Mouse (Mus musculus): ENCODE data around the gene Otof. TPM values are rescaled to one million over a fixed set of nuclear protein-coding genes. Genes with fewer than 3 reads are reported as not detected.

Otof gene
- not detected in 2 replicates for total RNA-seq (2015; ENCODE audit: low replicate concordance)
- total RNA-seq (2017; ENCODE audit: low replicate concordance) = not detected in 2 replicates

GRCm38 (mm10) chr5:30461821-30462220, at the start of gene Otof:
TSS of gene Otof (minus strand) at chr5:30461932.
- ATAC-seq (replicated peaks; ENCODE audit: low FRiP score, poor library complexity, severe bottlenecking) = no peak

GRCm38 (mm10) chr5:30497299-30497698, 35.6 kb upstream of the Otof start:
- no peak for ATAC-seq (replicated peaks; ENCODE audit: low FRiP score, poor library complexity, severe bottlenecking)

- ATAC-seq (replicated peaks; ENCODE audit: low FRiP score, poor library complexity, severe bottlenecking) = no peak
Measured at GRCm38 (mm10) chr5:30496821-30497220, 35.1 kb upstream of the Otof start.

GRCm38 (mm10) chr5:30495288-30495687, 33.6 kb upstream of the Otof start:
- ATAC-seq (replicated peaks; ENCODE audit: low FRiP score, poor library complexity, severe bottlenecking) = no peak

DNA sequence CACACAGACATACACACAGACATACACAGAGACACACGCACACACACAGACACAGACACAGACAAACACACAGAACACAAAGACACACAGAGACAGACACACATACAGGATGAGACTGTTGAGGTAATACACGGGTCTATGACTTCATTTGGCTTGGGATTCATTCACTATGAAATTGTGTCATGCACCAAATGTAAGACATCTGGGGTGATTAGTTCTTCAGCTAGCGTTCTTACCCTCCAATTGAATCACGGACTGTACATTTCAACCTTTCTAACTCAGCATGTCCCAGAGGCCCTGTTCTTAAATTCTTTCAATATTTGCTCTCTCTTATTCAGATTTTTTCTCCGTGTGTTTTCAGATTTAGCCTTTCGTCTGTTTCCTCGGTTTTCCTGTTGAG, 32.9 kb upstream of the Otof start:
- no peak for ATAC-seq (replicated peaks; ENCODE audit: low FRiP score, poor library complexity, severe bottlenecking)

GRCm38 (mm10) chr5:30493723-30494122, 32.0 kb upstream of the Otof start:
- ATAC-seq (replicated peaks; ENCODE audit: low FRiP score, poor library complexity, severe bottlenecking) = no peak

DNA sequence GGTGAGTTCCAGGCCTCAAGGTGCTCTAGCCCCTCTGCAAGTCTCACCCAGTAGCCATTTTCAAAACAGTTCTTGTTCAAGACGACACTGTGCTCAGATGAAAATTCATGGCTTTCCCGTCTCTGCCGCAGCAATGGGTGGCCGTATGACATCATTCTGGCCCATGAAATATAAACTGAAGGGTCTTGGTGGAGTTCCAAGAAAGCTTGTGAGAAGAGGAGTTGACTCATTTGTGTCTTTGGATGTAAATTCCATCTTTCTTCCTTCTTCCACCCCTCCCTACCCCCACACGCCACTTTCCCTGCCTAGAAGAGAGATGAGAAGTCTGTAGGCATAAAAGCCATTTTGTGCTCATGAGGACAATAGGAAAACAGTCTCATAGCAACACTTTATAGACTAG, 29.1 kb upstream of the Otof start:
- no peak for ATAC-seq (replicated peaks; ENCODE audit: low FRiP score, poor library complexity, severe bottlenecking)

DNA sequence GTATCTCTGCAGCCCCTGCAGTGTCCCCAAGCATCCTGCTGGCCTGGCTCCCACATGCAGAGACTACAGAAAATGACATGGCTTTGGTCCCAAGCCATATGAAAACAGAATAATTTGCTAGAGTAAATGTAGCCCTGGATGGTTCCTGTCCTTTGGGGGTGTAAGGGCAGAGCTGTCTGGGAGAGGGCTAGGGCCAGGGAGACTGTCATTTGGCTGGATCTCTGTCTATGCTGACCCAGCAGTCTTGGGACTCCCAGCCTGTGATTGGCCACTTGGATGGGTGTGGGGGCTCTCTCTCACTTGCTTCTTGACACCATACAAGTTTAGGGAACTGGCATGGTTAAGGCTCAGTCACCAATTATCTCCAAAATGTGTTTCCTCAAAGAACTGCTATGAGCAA, 28.5 kb upstream of the Otof start:
- no peak for ATAC-seq (replicated peaks; ENCODE audit: low FRiP score, poor library complexity, severe bottlenecking)

DNA sequence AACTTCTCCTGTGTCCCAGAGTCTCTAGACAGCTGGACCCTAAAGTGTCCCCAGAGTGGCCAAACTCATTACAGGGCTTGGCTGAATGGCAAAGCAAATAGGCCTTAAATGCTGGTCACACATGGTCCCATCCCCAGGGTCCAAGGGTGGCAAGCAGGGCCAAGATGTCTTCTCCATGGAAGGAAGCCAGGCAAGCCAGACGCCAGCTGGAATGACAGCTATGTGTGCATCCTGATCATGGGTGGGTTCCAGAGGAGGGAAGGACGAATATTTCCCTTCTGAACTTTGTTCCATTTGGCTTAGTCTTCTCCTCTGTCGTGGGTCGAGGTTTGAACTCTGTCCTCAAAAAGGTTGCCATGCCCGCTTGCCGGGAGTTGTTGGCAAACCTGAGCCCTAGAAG, 23.4 kb upstream of the Otof start:
- no peak for ATAC-seq (replicated peaks; ENCODE audit: low FRiP score, poor library complexity, severe bottlenecking)

- no peak for ATAC-seq (replicated peaks; ENCODE audit: low FRiP score, poor library complexity, severe bottlenecking)
Measured at GRCm38 (mm10) chr5:30484591-30484990, 22.9 kb upstream of the Otof start.

DNA sequence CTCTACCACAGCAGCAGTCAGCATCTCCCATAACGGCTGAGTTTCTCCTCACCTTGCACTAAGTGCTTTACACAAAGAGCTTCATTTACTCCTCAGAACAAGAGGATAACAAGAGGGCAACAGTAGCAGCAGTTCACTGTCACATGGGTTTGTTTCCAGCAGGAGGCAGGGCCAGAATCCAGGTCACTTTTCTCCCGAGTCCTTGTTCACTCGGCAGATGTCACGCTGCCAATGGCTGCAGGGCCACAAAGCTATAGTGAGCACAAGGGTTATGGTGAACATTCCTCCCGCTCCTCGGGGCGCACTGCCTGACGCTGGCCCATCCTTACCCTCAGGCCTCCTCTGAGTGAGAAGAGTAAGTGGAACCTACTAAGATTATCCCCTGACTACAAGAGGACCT, 21.8 kb upstream of the Otof start:
- ATAC-seq (replicated peaks; ENCODE audit: low FRiP score, poor library complexity, severe bottlenecking) = no peak

GRCm38 (mm10) chr5:30482319-30482718, 20.6 kb upstream of the Otof start:
- 0 out of 2 replicates have a peak, but pooled peaks have one; percentile 36 for ATAC-seq (replicated peaks; ENCODE audit: low FRiP score, poor library complexity, severe bottlenecking)

GRCm38 (mm10) chr5:30476534-30476933, 14.8 kb upstream of the Otof start:
- peak; percentile 76 for ATAC-seq (replicated peaks; ENCODE audit: low FRiP score, poor library complexity, severe bottlenecking)

- no peak for ATAC-seq (replicated peaks; ENCODE audit: low FRiP score, poor library complexity, severe bottlenecking)
Measured at GRCm38 (mm10) chr5:30472148-30472547, 10.4 kb upstream of the Otof start.

DNA sequence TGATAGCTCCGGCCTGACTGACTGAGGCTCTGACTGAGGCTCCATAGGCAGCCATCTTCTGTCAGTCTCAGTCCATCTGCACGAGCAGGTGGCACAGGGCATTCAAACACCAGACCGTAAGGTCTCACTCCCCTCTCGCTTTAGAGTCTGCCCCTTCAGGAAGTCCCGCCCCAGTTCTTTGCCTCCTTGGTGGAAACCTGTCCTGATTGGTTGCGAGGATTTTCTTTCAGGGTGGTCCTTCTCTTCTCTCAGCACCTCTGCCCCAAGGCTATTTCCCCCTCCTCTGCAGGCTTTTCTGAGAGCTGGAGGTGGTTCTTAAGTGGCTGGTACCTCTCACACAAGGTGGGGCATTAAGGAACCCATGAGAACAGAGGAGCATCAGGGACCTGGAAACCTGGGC, 8.7 kb upstream of the Otof start:
- ATAC-seq (replicated peaks; ENCODE audit: low FRiP score, poor library complexity, severe bottlenecking) = no peak

DNA sequence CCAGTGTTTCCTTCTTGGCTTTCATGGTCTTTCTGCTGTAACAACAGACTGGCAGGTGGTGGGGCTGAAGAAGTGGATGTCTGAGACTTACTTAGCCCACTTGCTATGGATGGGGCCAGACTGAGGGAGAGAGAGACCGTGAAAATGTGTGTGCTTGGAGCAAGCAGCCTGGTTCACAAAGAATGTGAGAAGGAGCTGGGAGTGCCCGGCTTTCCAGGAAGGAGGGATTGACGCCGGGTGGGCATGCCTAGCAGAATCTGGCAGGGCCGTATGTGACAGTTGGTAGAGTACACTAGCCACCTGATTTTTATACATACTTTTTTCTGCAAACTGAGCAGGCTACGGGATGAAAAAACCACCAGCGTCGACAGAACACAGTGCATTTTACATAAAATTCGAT, 4.6 kb upstream of the Otof start:
- ATAC-seq (replicated peaks; ENCODE audit: low FRiP score, poor library complexity, severe bottlenecking) = no peak

DNA sequence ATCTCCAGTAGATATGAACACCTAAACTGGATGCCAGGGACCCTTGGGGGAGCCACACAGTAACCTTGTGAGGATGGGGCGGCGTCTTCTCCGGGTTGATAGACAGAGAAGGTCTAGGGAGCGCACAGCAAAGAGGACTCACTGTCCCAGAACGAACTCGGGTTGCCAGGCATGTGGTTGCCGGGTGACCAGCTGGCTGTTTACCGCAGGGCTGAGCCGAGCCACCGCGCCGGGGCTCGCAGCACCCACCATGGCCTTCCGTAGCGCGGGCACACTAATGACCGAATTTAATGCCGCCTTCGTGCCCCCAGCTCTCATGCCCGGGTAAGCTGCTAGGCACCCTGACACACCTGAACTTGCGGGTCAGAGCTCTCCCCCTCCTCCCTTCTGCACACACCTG, 4.1 kb upstream of the Otof start, which contains the start of gene 1700001C02Rik:
Gene 1700001C02Rik, plus strand, starts transcription at position 187 of the 400 bp plus-strand sequence.
- 0 out of 2 replicates have a peak, but pooled peaks have one; percentile 9 for ATAC-seq (replicated peaks; ENCODE audit: low FRiP score, poor library complexity, severe bottlenecking)

DNA sequence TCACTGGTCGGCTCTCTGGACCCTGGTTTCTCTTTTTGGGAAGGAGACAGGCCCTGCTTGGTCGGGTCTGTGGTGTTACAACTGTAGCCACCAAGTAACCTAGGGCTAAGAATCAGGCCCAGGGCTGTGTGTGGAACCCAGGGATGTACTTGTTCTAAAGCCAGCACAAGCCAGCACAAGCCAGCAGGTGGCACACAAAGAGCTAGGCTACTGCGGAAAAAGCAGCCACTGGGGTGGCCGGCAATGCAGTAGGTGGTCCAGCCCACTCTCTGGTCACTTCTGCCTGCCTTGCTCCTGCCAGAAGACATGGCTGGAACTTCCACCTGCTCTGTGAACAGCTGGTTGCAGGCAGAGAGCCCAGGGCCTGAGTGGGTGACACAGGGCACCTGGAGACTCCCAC, 1.6 kb downstream of the Otof start:
- ATAC-seq (replicated peaks; ENCODE audit: low FRiP score, poor library complexity, severe bottlenecking) = no peak

DNA sequence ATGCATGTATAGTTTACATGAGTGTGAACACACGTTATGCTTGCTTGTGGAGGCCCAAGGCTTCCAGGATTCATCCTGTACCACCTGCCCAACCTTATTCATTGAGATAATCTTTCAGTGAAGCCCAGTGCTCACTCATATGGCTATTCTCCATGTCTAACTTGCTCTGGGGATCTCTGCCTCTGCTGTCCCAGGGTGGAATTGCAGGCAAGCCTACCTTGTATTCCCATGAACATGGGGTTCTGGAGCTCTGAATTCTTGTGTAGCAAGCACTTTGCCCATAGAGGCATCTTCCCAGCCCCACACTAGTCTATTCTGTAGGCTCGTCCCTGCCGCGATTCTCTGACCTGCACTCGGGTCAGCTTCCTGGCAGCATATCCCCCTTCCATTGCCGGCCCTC, 5.7 kb downstream of the Otof start:
- no peak for ATAC-seq (replicated peaks; ENCODE audit: low FRiP score, poor library complexity, severe bottlenecking)

- ATAC-seq (replicated peaks; ENCODE audit: low FRiP score, poor library complexity, severe bottlenecking) = no peak
Measured at GRCm38 (mm10) chr5:30444327-30444895, 17.3 kb downstream of the Otof start.

GRCm38 (mm10) chr5:30442196-30442595, 19.5 kb downstream of the Otof start:
- ATAC-seq (replicated peaks; ENCODE audit: low FRiP score, poor library complexity, severe bottlenecking) = no peak

GRCm38 (mm10) chr5:30440308-30440906, 21.3 kb downstream of the Otof start:
- no peak for ATAC-seq (replicated peaks; ENCODE audit: low FRiP score, poor library complexity, severe bottlenecking)

All from erythroid progenitor cell, adult 5-6 weeks (primary cell).